Mouse (Mus musculus) cerebellum, adult 2 months (tissue): ENCODE results near the gene Col26a1. TPM values are rescaled to one million over a fixed set of nuclear protein-coding genes. Genes with fewer than 3 reads are reported as not detected.

Experiments used
- DNase-seq, 2 experiments: peaks; one replicate each; pipeline ENCODE4 v3.0.0; 2021
- H3K27ac ChIP-seq: fragments of 200-500 bp; 2 replicates; pipeline ENCODE4 v1.5.1; 2012; ENCODE audit warnings: low read length, control low read depth, inconsistent platforms; ENCODE audit not compliant: insufficient read depth
- H3K27me3 ChIP-seq: fragments of 200-500 bp; 2 replicates; pipeline ENCODE4 v1.6.1; 2012; ENCODE audit warnings: inconsistent platforms, mild to moderate bottlenecking, low read length, moderate library complexity; ENCODE audit not compliant: control insufficient read depth, insufficient read depth
- H3K4me1 ChIP-seq: fragments of 200-500 bp; 2 replicates; pipeline ENCODE4 v1.6.1; 2011; ENCODE audit warnings: low read length; ENCODE audit not compliant: control insufficient read depth, insufficient read depth
- H3K4me3 ChIP-seq: fragments of 200-500 bp; replicated peaks from 2 replicates; pipeline ENCODE3; 2011; ENCODE audit warnings: mild to moderate bottlenecking, low read depth, low read length, control low read depth; ENCODE audit not compliant: insufficient read depth
- CTCF ChIP-seq: fragments of 200-500 bp; IDR thresholded peaks from 2 replicates; pipeline ENCODE4 v1.5.1; 2011; ENCODE audit warnings: low read depth, mild to moderate bottlenecking, control low read depth, low read length, moderate library complexity, borderline replicate concordance; ENCODE audit not compliant: insufficient read depth
- POLR2A ChIP-seq: fragments of 200-500 bp; IDR thresholded peaks from 2 replicates; pipeline ENCODE4 v1.6.1; 2011; ENCODE audit warnings: low read length, control low read depth, borderline replicate concordance; ENCODE audit not compliant: insufficient read depth
- WGBS: fragments of 180-500 bp; shearing (Covaris S2); methylation state at CpG from one replicate; pipeline ENCODE4 v1.1.7; 2018; 5-methylcytosine and 5-hydroxymethylcytosine counted together
- polyA plus RNA-seq: library from polyadenylated mRNA; depleted of rRNA; stranded (reverse); fragments of >200 nt; gene quantifications from 2 replicates; pipeline ENCODE4 v1.2.3, GENCODE M21; 2012

Gene Col26a1
- polyA plus RNA-seq, 1 experiment = 4.0 TPM

GRCm38 (mm10) chr5:136850716-136851115, 32.3 kb downstream of the Col26a1 start:
- no peak overlapping the region for H3K4me3 ChIP-seq
- 78% methylated on average over 6 of the region's 6 CpGs for WGBS
- TF ChIP-seq CTCF = no peak
- no peak for TF ChIP-seq POLR2A
- no peak overlapping the region for H3K27ac ChIP-seq
- no peaks in the 10 kb centered on the region for H3K4me1 ChIP-seq
- DNase-seq = no peak
- H3K27me3 ChIP-seq = no peaks in the 10 kb centered on the region

- DNase-seq = no peak
- no peak for TF ChIP-seq CTCF
- no peak for TF ChIP-seq POLR2A
- Histone ChIP-seq H3K4me3 (no peak overlapping the region), H3K4me1 (no peaks in the 10 kb centered on the region), H3K27me3 (no peaks in the 10 kb centered on the region), H3K27ac (no peak overlapping the region)
- WGBS = 71% methylated on average over 19 of the region's 19 CpGs
Measured at GRCm38 (mm10) chr5:136846385-136847264, 36.4 kb downstream of the Col26a1 start.

GRCm38 (mm10) chr5:136843930-136844329, 39.1 kb downstream of the Col26a1 start:
- no peak for DNase-seq
- Histone ChIP-seq H3K27ac (no peak overlapping the region), H3K27me3 (no peaks in the 10 kb centered on the region), H3K4me1 (no peaks in the 10 kb centered on the region), H3K4me3 (no peak overlapping the region)
- TF ChIP-seq POLR2A (no peak), CTCF (no peak)
- WGBS = 46% methylated on average over 5 of the region's 5 CpGs

GRCm38 (mm10) chr5:136840036-136840435, 43.0 kb downstream of the Col26a1 start:
- H3K4me3 ChIP-seq = no peak overlapping the region
- H3K27ac ChIP-seq = no peak overlapping the region
- TF ChIP-seq CTCF (peak; percentile 56; the same call in 1 of the 2 replicates), POLR2A (no peak)
- WGBS = 8% methylated on average over 8 of the region's 8 CpGs
- DNase-seq = peak in 1 of 2 experiments; percentile 11
- no peaks in the 10 kb centered on the region for H3K4me1 ChIP-seq
- no peaks in the 10 kb centered on the region for H3K27me3 ChIP-seq

GRCm38 (mm10) chr5:136833053-136833452, 50.0 kb downstream of the Col26a1 start:
- 88% methylated on average over 3 of the region's 3 CpGs for WGBS
- Histone ChIP-seq H3K27ac (no peak overlapping the region), H3K4me1 (no peaks in the 10 kb centered on the region), H3K27me3 (no peaks in the 10 kb centered on the region), H3K4me3 (no peak overlapping the region)
- TF ChIP-seq POLR2A (no peak), CTCF (no peak)
- no peak for DNase-seq

GRCm38 (mm10) chr5:136830156-136830555, 52.9 kb downstream of the Col26a1 start:
- no peak for TF ChIP-seq CTCF
- no peak for TF ChIP-seq POLR2A
- Histone ChIP-seq H3K27ac (no peak overlapping the region), H3K4me3 (no peak overlapping the region), H3K27me3 (no peaks in the 10 kb centered on the region), H3K4me1 (no peaks in the 10 kb centered on the region)
- no peak for DNase-seq
- WGBS = 72% methylated on average over 3 of the region's 3 CpGs

- no peak overlapping the region for H3K27ac ChIP-seq
- WGBS = 58% methylated on average over 8 of the region's 8 CpGs
- no peak for DNase-seq
- H3K27me3 ChIP-seq = no peaks in the 10 kb centered on the region
- TF ChIP-seq CTCF (no peak), POLR2A (no peak)
- H3K4me3 ChIP-seq = no peak overlapping the region
- no peaks in the 10 kb centered on the region for H3K4me1 ChIP-seq
Measured at GRCm38 (mm10) chr5:136821971-136822370, 61.0 kb downstream of the Col26a1 start.

GRCm38 (mm10) chr5:136820911-136821310, 62.1 kb downstream of the Col26a1 start:
- Histone ChIP-seq H3K27ac (no peak overlapping the region), H3K4me3 (no peak overlapping the region), H3K27me3 (no peaks in the 10 kb centered on the region), H3K4me1 (no peaks in the 10 kb centered on the region)
- no peak for TF ChIP-seq CTCF
- TF ChIP-seq POLR2A = no peak
- DNase-seq = no peak
- WGBS = 83% methylated on average over 2 of the region's 2 CpGs
